Mouse (Mus musculus) cerebellum, postnatal 4 days (tissue): ENCODE results near the gene Cd27.
"Not testable (repeated sequence)": the region's sequence is repeated elsewhere in the genome, so short reads cannot be mapped to it uniquely, and the experiment has no call there.

Experiments
- DNase-seq, 2 experiments: peaks; one replicate each; pipeline ENCODE4 v3.0.0; 2022; ENCODE audit warnings: low spot score in 2 of 2, mixed read lengths in 1 of 2

Gene Cd27

DNA sequence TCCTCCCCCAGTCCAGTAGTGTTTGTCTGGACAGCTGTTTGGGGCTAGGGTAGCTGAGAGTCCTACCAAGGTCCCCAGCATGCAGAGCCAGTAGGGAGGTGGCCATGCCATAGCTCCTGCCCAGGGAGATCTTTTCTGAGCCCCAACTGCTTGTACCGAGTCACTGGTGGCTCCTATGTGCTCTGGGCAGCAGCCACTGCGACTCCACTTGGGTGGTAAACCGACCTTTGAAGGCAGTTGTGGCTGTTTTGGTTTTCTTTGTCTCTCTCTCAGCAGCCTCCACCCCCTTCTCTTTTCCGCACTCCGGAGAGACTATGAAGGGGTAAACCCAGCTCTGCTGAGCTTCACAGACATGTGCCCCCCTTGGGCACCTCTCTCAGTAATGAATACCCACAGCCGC lies at the start of gene Cd27:
Gene Cd27, minus strand, starts transcription at position 229 of the 400 bp plus-strand sequence.
- DNase-seq, result no peak

DNA sequence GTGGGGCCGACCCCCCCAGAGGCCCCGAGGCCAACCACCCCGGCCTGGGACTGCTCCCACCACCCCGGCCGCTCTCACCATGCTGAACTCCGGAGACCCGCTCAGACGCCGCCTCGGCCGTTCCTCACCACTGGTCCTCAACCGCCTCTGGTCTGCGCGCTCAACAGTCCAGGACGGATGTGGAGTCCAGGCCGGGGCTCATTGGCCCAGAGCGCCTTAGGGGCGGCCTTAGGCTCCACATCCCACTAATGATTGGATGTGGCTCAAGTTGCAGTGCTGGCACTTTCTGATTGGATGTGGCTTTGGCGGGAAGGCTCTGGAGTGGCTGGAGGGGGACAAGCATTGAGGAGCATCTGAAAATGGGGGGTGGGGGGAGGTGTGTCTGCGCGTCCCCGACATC lies 49.1 kb upstream of the Cd27 start, which contains the start of gene Tuba3a:
Gene Tuba3a, minus strand, starts transcription at position 153 of the 400 bp plus-strand sequence.
- DNase-seq, result no peak

DNA sequence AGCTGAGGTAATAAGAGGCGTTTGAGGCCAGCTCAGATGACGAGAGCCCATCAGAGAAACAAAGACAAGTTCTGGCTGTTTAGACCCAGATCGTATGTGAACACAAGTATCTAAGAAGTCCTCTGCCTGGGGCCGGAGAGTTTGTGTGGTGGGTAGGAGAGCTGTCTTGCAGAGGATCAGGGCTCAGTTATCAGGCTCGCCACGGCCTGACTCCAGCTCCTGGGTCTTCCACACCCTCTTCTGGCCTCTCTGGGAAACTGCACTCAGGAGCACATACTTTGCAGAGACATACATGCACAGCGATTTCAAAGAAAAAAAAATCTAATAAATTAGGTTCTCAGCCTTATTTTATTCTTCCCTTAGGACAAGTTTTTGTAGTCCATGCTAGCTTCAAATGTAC lies 47.9 kb upstream of the Cd27 start:
- DNase-seq, result no peak

DNA sequence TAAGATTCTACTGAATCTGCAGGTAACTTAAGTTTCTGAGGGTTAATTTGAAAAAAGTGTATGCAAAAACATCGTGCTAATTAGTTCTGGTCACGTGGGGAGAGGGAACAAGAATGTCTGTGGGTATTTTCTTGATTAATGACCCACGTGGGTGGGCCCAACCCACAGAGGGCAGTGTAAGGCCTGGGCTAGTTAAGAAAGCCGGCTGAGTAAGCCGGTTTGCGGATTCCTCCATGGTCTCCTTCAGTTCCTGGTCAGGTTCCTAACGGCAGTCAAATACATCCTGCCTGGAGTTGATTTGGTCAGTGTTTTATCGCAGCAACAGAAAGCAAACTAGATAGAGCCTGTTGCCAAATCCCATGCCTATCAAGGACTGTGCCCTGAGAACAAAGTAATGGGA lies 47.4 kb upstream of the Cd27 start:
- no peak for DNase-seq

DNA sequence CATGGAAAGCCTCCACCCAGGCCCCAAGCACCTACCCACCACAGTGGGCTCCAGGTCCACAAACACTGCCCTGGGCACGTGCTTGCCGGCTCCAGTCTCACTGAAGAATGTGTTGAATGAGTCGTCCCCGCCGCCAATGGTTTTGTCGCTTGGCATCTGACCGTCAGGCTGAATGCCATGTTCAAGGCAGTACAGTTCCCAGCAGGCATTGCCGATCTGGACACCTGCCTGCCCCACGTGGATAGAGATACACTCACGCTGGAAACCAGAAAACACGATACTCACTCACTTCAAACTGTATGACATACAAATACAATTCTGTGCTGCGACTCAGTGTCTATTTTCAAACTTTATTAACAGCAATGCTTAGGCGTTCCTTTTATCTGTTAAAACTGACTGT lies 45.9 kb upstream of the Cd27 start:
- not testable (repeated sequence) for DNase-seq

DNA sequence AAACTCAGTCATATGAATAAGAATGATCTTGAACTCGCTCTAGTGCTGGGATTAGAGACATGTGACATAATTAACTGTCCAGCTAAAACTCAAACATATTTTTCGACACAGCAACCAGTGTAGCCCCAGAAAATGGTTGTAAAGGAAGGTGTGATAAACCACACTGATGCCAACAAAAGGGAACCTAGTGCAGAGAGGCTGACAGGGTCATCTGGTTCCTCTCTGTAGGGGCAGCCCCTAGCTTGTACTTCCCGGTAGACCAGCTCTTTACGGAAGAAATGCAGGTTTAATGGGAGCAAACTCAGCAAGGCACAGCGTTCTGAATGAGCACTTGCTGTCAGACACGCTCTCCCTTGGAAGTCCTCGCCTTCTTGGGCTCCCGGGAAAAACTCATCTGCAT lies 42.9 kb upstream of the Cd27 start:
- no peak for DNase-seq

DNA sequence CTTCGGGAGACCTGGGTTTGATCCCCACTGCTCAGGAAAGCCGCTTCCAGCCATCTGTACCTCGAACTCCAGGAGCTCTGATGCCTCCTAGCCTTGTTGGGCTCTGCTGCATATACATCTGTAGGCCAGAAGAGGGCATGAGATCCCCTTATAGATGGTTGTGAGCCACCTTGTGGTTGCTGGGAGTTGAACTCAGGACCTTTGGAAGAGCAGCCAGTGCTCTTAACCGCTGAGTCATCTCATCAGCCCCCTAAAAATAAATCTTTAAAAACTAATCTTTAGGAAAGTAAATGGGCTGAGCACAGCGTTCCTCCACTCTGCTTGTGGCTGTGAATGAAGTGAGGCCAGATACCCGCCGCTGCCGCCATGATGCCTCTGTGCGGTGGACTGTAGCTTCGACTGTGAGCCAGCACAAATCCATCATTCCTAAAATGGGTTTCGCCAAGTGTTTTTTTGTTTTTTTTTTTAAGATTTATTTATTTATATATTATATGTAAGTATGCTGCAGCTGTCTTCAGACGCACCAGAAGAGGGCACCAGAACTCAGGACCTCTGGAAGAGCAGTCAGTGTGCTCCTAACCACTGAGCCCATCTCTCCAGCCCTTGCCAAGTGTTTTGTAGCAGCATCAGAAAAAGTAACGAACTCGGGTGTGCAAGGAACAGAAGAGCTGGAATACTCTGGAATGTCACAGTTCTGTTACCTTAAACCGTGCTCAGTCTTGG lies 38.2 kb upstream of the Cd27 start:
- peak in 1 of 2 experiments; percentile 28 for DNase-seq

DNA sequence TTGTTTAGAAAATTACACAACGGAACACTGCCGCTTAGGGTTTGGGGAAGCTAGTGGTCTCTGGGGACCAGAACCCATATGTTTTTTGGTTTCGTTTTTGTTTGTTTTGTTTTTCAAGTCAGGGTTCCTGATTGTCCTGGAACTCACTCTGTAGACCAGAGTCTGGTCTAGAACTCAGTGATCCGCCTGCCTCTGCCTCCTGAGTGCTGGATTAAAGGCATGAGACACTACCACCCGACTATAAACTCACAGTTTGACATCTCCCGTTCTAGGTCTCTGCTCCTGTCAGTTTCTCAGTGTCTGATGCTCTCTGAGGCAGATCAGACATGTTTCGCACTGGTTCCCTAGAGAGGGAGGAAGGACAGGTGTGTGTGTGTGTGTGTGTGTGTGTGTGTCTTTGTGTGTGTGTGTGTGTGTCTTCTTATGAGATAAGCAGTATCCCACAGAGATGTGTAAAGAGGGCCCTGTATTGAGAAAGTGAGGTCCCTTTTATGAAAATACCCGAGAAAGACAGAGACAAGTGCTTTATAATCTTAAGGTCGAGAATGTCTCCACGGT lies 35.5 kb upstream of the Cd27 start:
- no peak for DNase-seq

DNA sequence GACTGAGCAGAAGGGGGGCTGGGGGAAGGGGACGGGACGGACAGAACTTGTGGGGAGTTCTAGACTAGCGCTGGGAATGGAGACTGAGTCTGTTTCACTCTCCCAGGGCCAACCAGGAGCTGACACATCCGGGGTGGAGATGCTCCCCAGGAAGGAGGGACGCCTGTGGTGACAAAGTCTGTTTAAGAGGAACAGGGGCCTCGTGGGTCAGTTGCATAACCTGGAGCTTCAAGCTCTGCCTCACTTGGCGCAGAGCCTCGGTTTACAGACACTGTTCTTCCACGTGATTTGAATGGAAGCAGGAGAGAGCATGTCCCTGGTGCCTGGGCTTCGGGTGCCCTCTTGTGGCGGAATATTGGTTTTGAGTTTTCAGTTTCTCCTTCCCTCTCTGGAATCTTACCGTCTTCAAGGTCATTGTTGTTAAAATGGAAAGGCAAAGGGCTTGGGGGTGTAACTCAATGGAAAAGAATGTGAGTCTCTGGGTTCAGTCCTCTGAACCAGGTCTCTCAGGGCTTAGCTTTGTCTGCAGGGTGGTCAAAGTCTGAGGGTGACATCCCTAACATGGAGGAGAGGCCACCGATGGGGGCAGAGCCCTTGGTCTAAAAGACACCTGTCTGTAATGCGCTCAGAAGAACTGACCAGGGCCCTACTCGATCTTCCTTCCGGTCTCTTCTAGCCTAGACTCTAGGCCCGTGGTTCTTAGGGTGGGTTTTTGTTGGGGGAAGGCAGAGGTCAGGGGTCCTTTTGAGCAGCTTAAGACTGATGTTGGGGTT lies 34.8 kb upstream of the Cd27 start:
- peak; percentile 74 to 92 for DNase-seq

DNA sequence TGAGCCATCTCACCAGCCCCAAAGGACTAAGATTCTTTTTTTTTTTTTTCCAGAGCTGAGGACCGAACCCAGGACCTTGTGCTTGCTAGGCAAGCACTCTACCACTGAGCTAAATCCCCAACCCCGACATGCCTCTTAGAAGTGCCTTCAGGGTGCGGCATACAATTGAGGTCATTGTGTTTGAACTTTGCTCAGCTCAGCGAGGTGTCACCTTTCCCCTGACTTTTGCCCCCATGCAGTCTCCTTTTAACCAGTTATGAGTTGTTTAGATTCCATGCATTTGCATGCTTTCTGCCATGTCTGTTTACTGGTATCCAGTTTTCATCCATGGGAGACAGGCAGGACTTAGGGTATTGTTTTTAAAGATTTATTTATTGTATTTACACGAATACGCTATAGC lies 32.0 kb upstream of the Cd27 start:
- no peak for DNase-seq

DNA sequence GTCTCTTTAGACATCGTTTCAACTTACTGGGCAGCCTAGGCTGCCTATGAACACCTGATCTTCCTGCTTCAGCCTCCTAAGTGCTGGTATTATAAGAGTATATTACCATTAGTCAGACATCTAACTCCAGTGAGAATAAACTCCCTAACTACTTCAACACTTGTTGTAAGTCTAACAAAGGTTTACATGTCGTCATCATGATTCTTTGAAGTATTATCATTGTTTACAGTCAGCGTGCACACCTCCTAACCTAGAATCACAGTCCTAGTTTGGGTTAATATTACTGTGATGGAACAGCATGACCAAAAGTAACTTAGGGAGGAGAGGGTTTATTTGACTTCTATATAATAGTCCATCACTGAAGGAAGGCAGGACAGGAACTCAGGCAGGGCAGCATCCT lies 30.7 kb upstream of the Cd27 start:
- DNase-seq, result no peak

DNA sequence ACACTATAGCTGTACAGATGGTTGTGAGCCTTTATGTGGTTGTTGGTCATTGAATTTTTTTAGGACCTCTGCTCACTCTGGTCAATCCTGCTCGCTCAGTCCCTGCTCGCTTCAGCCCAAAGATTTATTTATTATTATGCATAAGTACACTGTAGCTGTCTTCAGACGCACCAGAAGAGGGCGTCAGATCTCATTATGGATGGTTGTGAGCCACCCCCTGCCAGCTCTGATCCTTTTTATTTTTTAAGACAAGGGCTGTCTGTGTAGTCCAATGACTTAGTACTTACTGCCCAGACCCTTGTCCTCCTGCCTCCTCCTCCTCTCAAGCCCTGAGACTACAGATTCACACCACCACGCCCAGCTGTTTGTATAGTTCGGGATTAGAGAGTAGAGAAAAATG lies 29.8 kb upstream of the Cd27 start:
- DNase-seq, result not testable (repeated sequence)

DNA sequence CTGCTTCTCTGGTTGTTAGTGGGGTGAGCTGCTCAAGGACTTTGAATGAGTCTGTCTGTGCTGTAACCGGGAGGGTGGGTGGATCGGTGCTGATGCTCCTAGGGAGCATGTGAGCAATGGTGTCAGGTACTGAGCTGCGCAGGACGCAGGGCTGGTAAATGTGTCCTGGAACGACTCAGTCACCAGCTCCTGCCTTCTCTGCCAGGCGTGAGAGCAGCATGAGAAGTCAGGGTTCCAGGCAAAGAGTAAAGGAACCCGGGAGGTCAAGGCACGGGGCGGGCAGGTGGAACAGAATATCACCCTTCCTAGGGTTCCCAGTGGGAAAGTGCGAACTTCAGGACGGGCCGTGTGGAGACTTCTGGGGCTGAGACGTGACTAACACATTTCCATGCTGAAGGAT lies 29.3 kb upstream of the Cd27 start:
- no peak for DNase-seq

DNA sequence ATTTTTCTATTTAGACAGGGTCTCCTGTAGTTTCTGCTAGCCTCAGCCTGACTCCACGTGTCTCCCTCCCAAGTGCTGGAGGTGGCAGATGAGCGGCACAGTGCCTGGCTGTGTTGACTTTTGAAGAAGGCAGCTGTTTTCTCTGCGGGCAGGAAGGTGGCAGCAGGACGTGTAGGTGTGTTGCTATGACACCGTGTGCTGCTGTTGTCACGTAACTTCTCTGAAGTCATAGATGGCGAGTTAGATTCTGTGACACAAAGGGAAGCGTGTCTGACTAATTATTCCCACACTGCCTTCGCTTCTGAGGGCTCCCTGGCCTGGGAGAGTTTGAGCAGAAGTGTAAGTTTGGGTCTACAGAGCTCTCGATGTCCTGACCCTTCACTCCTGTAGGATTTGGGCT lies 28.4 kb upstream of the Cd27 start:
- no peak for DNase-seq

DNA sequence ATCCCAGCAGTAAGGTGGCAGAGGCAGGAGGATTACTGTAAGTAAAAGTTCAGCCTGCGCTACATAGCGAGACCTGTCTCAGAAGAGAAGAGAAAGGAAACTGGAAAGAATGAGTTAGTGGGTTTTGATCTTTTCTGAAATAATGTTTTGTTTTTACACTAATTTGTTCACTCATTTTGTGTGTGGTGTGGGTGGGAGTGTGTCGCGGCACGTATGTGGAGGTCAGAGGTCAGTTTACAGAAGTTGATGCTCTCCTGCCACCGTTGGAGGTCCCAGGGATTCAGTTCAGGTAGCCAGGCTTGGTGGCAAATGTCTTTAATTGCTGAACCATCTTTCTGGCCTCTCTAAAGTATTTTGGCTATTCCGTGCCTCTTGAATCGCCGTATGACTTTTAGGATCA lies 27.4 kb upstream of the Cd27 start:
- DNase-seq, result no peak

DNA sequence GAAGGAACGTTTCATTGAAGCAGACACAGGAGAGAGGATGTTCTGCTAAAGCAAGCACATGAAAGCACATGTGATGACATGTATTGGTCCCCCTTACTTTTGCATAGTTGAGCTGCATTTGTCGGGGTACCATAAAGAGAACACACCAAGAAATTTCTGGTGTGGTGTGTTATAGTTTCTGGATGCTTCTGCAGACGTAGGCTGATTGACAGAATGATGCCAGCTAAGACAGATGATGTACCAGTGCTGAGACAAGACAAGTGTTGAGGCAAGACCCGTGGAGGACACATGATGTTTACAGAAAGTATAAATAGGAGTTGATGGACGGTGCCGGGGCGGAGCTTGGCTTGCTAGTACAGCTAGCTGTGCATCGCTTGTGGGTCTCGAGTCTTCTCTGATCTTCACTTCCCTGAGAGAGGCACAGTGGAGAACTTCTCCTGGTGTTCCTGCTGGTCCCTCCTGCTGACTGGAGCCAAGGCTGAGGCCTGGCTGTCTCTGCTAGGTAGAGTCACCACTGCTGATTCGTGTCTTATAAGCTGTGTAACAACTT lies 23.3 kb upstream of the Cd27 start:
- no peak for DNase-seq

DNA sequence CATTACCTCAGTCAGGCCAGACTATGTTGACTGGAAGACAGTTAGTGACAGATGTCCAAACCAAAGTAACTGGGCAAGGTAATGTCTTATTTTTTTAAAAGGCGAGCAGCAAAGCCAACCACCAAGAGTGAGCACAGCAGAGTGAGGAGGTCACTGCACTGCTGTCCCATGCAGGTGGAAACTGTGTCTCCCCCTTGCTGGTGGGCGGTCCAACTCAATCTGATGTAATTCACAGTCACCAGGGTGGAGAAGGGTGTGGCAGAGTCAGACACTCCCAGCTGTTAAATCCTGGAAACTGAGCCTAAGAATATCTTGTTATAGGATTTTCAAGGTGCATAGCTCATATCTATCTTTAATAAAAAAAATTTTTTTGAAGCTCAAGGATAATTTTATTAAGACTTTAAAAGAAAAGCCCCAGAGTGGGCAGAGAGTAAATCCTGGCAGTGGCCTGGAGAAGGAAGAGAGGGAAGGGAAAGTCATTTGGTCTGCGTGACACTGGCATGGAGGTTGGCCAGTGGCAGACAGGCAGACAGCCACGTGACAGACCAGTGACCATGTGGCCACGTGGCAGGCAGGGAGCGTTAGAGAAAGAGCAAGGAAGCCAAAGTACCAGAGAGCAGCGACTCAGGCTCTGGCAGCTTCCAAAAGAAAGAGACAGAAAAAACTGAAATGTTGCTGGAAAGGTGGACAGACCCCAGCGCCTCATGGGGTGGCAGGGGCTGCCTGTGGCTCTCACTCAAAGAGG lies 19.6 kb upstream of the Cd27 start:
- peak in 1 of 2 experiments; percentile 11 for DNase-seq

DNA sequence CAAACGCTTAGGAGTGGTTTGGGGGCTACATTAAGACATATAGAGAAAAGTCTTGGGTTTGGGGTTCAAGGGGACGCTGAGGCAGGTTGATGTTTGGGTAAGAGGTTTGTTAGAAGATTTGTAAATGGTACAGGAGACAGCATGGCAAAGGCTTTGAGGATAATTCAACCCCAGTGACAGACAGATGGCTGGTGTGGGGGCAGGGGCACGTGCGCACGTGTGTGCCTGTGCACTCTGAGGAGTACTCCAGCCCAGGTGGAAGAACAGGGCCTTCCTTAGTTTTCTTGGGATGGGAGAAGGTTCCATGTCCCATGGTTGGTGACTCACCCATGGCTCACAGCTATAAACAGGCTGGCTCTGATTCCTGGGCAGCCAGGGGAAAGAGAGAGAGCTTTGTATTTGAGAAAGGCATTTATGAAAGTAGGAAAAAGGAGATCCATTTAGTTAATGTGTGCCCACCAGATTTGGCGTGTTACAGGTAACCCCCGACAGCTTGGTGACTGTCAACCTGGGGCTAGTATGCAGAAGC lies 18.8 kb upstream of the Cd27 start:
- DNase-seq, result no peak

DNA sequence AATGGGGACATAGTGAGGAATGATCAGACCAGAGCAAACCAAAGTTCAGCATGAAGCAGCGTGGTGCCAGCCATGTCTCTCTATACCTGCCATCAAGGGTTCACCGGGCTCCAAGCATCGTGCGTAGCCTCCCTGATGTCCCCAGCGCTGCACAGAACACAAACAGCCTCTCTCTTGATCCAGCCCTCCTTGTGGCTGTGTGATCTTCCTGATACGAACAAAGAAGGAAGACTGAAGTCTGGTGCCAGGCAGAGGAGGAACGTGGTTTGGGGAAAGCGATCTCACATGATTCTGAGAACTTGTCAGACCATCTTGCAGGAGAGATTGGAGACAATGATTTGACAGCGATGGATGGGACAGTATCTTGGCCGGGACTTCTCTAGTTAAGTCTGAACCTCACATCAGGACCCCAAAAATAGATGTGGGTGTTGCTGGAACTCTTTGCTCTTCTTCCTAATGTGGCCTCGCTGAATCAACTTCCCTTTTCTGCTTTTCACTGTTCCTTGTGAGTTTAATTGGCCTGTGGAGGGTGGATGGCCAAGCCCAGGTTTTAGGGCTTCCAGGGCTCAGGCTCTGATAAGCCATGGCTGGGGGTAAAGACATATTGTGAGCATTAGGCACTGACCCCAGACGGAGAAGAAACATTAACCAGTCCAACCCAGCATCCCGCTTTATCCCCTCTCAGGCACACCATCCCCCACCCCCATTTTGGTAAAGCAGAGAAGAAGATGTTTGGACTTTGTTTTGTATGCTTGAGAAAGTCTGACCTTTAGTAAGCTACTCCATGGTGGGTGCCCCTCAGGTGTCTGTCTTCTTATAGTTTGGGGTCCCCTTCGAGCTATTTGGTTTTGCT lies 17.3 kb upstream of the Cd27 start:
- DNase-seq, result no peak

DNA sequence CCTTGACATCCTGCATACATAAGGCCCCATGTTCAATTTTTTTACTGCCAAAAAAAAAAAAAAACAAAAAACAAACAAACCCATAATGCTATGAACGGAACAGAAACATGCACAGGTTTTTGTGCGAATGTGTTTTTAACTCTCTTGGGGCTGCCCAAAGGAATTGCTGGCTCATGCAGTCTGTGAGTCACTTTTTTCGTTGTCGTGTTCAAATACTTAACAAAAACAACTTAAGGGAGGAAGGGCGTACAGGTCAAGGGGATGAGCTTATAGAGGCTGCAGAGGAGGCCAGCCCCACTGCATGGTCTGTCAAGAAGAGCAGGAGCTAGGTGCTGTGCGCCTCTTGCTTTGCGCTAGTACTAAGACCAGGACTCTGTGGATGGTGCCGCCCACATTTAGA lies 15.9 kb upstream of the Cd27 start:
- DNase-seq, result no peak

DNA sequence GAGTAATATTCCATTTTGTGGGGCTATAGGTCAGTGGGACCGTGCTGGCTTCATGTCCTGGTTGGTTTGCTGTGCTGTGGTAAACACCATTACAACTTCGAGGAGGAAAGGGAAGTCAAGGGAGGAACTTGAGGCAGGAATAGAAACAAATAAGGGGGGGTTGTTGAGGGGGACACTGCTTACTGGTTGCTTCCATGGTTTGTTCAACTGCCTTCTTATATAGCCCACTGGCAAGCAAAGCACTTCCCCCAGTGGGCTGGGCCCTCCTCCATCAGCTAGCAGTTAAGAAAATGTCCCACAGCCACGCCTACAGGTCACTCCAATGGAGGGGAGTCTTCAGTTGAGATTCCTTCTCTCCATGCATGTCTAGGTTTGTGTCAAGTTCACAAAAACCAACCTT lies 15.5 kb upstream of the Cd27 start:
- DNase-seq, result no peak
